Mouse (Mus musculus) testis, adult 2 months (tissue): ENCODE measurements around the gene Pom121l2.

Experiments
- CTCF ChIP-seq: fragments of 200-500 bp; IDR thresholded peaks from 2 replicates; pipeline ENCODE4 v1.5.1; 2012; ENCODE audit warnings: low read depth, mild to moderate bottlenecking, inconsistent platforms, low read length, moderate library complexity; ENCODE audit not compliant: control insufficient read depth, insufficient read depth, insufficient replicate concordance
- POLR2A ChIP-seq: fragments of 200-500 bp; IDR thresholded peaks from 2 replicates; pipeline ENCODE4 v1.6.1; 2012; ENCODE audit warnings: low read depth, mild to moderate bottlenecking, inconsistent platforms, low read length, moderate library complexity; ENCODE audit not compliant: control insufficient read depth

DNA sequence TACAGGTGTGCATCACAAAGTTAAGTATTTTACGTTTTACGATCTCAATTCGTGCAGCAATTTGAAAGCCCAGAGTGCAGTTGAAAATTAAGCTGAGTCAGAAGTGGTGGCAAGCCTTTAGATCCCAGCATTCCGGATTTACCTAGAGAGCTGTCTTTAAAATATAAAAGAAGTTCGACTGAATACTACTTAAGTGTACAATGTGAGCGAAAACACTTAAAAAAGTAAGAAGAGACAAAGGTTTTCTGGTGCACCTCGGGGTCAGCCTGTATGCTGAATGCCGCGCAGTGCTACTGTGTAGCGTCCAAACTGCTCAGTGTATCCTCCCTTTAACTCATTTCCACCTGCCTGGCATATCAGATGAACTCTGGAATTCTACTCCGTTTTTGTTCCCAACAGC, 40.6 kb downstream of the Pom121l2 start:
- no peak for TF ChIP-seq POLR2A
- no peak for TF ChIP-seq CTCF
